Mouse (Mus musculus) neural tube, embryonic 14.5 days (tissue): ENCODE data around the gene Pacsin2. TPM values are rescaled to one million over a fixed set of nuclear protein-coding genes. Genes with fewer than 3 reads are reported as not detected.

Experiments used
- ATAC-seq: fragments of 200-750 bp; cut with Nextera tagmentation; 2 replicates; pipeline ENCODE4 v1.8.0; 2017; ENCODE audit warnings: low read depth, mild to moderate bottlenecking, moderate TSS enrichment, moderate library complexity
- H3K27ac ChIP-seq: fragments of 300-500 bp; sonication (generic); 2 replicates; pipeline ENCODE4 v1.5.1; 2014; ENCODE audit warnings: low read depth, mild to moderate bottlenecking, control low read depth, low read length, moderate library complexity, mixed read lengths
- H3K27me3 ChIP-seq: fragments of 300-500 bp; sonication (generic); 2 replicates; pipeline ENCODE4 v1.6.1; 2014; ENCODE audit warnings: low read length; ENCODE audit not compliant: control insufficient read depth, insufficient read depth
- H3K36me3 ChIP-seq: fragments of 300-500 bp; sonication (generic); 2 replicates; pipeline ENCODE4 v1.6.1; 2014; ENCODE audit warnings: low read length, mixed read lengths; ENCODE audit not compliant: control insufficient read depth, insufficient read depth
- H3K4me1 ChIP-seq: fragments of 300-500 bp; sonication (generic); 2 replicates; pipeline ENCODE4 v1.6.1; 2014; ENCODE audit warnings: low read length; ENCODE audit not compliant: control insufficient read depth, insufficient read depth
- H3K4me2 ChIP-seq: fragments of 300-500 bp; sonication (generic); 2 replicates; pipeline ENCODE4 v1.6.1; 2014; ENCODE audit warnings: mild to moderate bottlenecking, low read depth, low read length, control low read depth
- H3K4me3 ChIP-seq: fragments of 300-500 bp; sonication (generic); 2 replicates; pipeline ENCODE4 v1.5.1; 2014; ENCODE audit warnings: low read depth, low read length, control low read depth, mixed read lengths
- H3K9ac ChIP-seq: fragments of 300-500 bp; sonication (generic); replicated peaks from 2 replicates; pipeline ENCODE4 v1.6.1; 2014; ENCODE audit warnings: low read depth, mild to moderate bottlenecking, control low read depth, low read length, mixed read lengths
- H3K9me3 ChIP-seq: fragments of 300-500 bp; sonication (generic); 2 replicates; pipeline ENCODE4 v1.6.1; 2016; ENCODE audit warnings: low read length; ENCODE audit not compliant: control insufficient read depth
- WGBS: fragments of 180-500 bp; shearing (Covaris S2); extraction: QIAGEN DNeasy Blood & Tissue Kit; methylation state at CpG from one replicate; pipeline ENCODE4 v1.1.7; 2014; 5-methylcytosine and 5-hydroxymethylcytosine counted together
- polyA plus RNA-seq: library from polyadenylated mRNA; unstranded; fragments of >200 nt; fragmentation: Nextera tagmentation; extraction: Ambion mirVana; gene quantifications from 2 replicates; pipeline ENCODE4 v1.2.1, GENCODE M21; 2014

The Pacsin2 gene
- polyA plus RNA-seq, 1 experiment from 2014 or later = 17.4 TPM

- ATAC-seq = no peak
- Histone ChIP-seq H3K27me3 (no peaks in the 10 kb centered on the region), H3K4me2 (no peak overlapping the region), H3K9me3 (no peaks in the 10 kb centered on the region), H3K9ac (no peak overlapping the region), H3K4me3 (no peak overlapping the region), H3K4me1 (no peaks in the 10 kb centered on the region), H3K27ac (no peak overlapping the region), H3K36me3 (peaks cover 14% of the 10 kb centered on the region)
- WGBS = 92% methylated on average over 5 of the region's 5 CpGs
These were observed 135.5 kb downstream of the Pacsin2 start for GRCm38 (mm10) chr15:83328952-83329351.

Other genes with a start within 250 kb of the Pacsin2 start
- 0.91 and 3.9 TPM in 2 replicates for gene A4galt, start 212.8 kb downstream of the Pacsin2 start, polyA plus RNA-seq
- gene Arfgap3, start 114.4 kb downstream of the Pacsin2 start, polyA plus RNA-seq = 37.4 and 40.3 TPM in 2 replicates
- 90.0 and 90.4 TPM in 2 replicates for gene Ttll1, start 46.3 kb upstream of the Pacsin2 start, polyA plus RNA-seq
- 0.52 and 0.73 TPM in 2 replicates for gene Bik, start 62.3 kb upstream of the Pacsin2 start, polyA plus RNA-seq
- 4.7 and 7.7 TPM in 2 replicates for gene Tspo, start 99.0 kb upstream of the Pacsin2 start, polyA plus RNA-seq
- gene Mcat, start 99.2 kb upstream of the Pacsin2 start, polyA plus RNA-seq = 31.8 and 36.6 TPM in 2 replicates
- 39.8 and 42.6 TPM in 2 replicates for gene Ttll12, start 130.6 kb upstream of the Pacsin2 start, polyA plus RNA-seq